Mouse (Mus musculus): ENCODE data around the gene Gm11037. TPM values are rescaled to one million over a fixed set of nuclear protein-coding genes. Genes with fewer than 3 reads are reported as not detected.
"Not testable (repeated sequence)": the region's sequence is repeated elsewhere in the genome, so short reads cannot be mapped to it uniquely, and the experiment has no call there.

The Gm11037 gene
- total RNA-seq (2018; cell fraction: chromatin; rRNA removed), result not detected
- not detected for total RNA-seq (2018; cell fraction: cytosol; rRNA removed)
- total RNA-seq (2018; cell fraction: nucleus; rRNA removed), result not detected
- not detected in 3 replicates for polyA plus RNA-seq (2018)

- Histone ChIP-seq H3K4me3 (ENCODE audit: inconsistent target) (no peak within 1 kb of the TSS), H3K79me2 (ENCODE audit: inconsistent target) (no peaks in the 10 kb centered on the region), H3K36me3 (ENCODE audit: inconsistent target) (no peaks in the 10 kb centered on the region), H3K27ac (no peak within 1 kb of the TSS)
- 98% methylated on average over 9 of the region's 9 CpGs for WGBS (ENCODE audit: missing documents)
These were observed at the start of gene Gm11037 for GRCm38 (mm10) chr2:131132930-131133547. Gm11037 (plus strand) TSS chr2:131133497.

- 89% methylated on average over 4 of the region's 4 CpGs for WGBS (ENCODE audit: missing documents)
- H3K36me3 ChIP-seq (ENCODE audit: inconsistent target), result peaks cover 53% of the 10 kb centered on the region
- H3K27ac ChIP-seq, result no peak overlapping the region
- H3K4me3 ChIP-seq (ENCODE audit: inconsistent target), result no peak overlapping the region
- peaks cover 49% of the 10 kb centered on the region for H3K79me2 ChIP-seq (ENCODE audit: inconsistent target)
These were observed 49.1 kb upstream of the Gm11037 start for GRCm38 (mm10) chr2:131084206-131084605.

GRCm38 (mm10) chr2:131086667-131087390 is 46.5 kb upstream of the Gm11037 start, which contains the start of gene Siglec1:
Siglec1 (minus strand) TSS chr2:131086765.
- H3K79me2 ChIP-seq (ENCODE audit: inconsistent target), result peaks cover 41% of the 10 kb centered on the region
- 46% methylated on average over 11 of the region's 11 CpGs for WGBS (ENCODE audit: missing documents)
- peak within 1 kb of the TSS; percentile 100 for H3K27ac ChIP-seq
- H3K36me3 ChIP-seq (ENCODE audit: inconsistent target), result peaks cover 30% of the 10 kb centered on the region; the same call in 1 of the 2 replicates
- peak within 1 kb of the TSS; percentile 33 for H3K4me3 ChIP-seq (ENCODE audit: inconsistent target)

- no peak overlapping the region for H3K4me3 ChIP-seq (ENCODE audit: inconsistent target)
- WGBS (ENCODE audit: missing documents), result 92% methylated on average over 3 of the region's 4 CpGs
- peak overlapping the region; percentile 100 for H3K27ac ChIP-seq
- H3K79me2 ChIP-seq (ENCODE audit: inconsistent target), result peaks cover 28% of the 10 kb centered on the region
- H3K36me3 ChIP-seq (ENCODE audit: inconsistent target), result peaks cover 13% of the 10 kb centered on the region; the same call in 1 of the 2 replicates
These were observed 44.7 kb upstream of the Gm11037 start for GRCm38 (mm10) chr2:131088581-131088980.

GRCm38 (mm10) chr2:131089634-131090033 is 43.7 kb upstream of the Gm11037 start:
- Histone ChIP-seq H3K36me3 (ENCODE audit: inconsistent target) (0 out of 2 replicates have a peak, but pooled peaks cover 4% of the 10 kb centered on the region), H3K4me3 (ENCODE audit: inconsistent target) (no peak overlapping the region), H3K79me2 (ENCODE audit: inconsistent target) (peaks cover 18% of the 10 kb centered on the region), H3K27ac (peak overlapping the region; percentile 100)
- WGBS (ENCODE audit: missing documents), result 20% methylated on average over 1 of the region's 1 CpGs

GRCm38 (mm10) chr2:131090852-131091251 is 42.4 kb upstream of the Gm11037 start:
- WGBS (ENCODE audit: missing documents), result 37% methylated on average over 3 of the region's 3 CpGs
- Histone ChIP-seq H3K4me3 (ENCODE audit: inconsistent target) (no peak overlapping the region), H3K79me2 (ENCODE audit: inconsistent target) (peaks cover 6% of the 10 kb centered on the region), H3K36me3 (ENCODE audit: inconsistent target) (no peaks in the 10 kb centered on the region), H3K27ac (peak overlapping the region; percentile 100)

GRCm38 (mm10) chr2:131093577-131093976 is 39.7 kb upstream of the Gm11037 start:
- Histone ChIP-seq H3K36me3 (ENCODE audit: inconsistent target) (no peaks in the 10 kb centered on the region), H3K4me3 (ENCODE audit: inconsistent target) (no peak overlapping the region), H3K79me2 (ENCODE audit: inconsistent target) (no peaks in the 10 kb centered on the region), H3K27ac (no peak overlapping the region)
- 99% methylated on average over 5 of the region's 5 CpGs for WGBS (ENCODE audit: missing documents)

- Histone ChIP-seq H3K4me3 (ENCODE audit: inconsistent target) (no peak overlapping the region), H3K79me2 (ENCODE audit: inconsistent target) (no peaks in the 10 kb centered on the region), H3K27ac (0 out of 2 replicates have a peak overlapping the region, but pooled peaks have one; percentile 74), H3K36me3 (ENCODE audit: inconsistent target) (no peaks in the 10 kb centered on the region)
- 0% methylated on average over 1 of the region's 1 CpGs for WGBS (ENCODE audit: missing documents)
These were observed 38.5 kb upstream of the Gm11037 start for GRCm38 (mm10) chr2:131094823-131095222.

GRCm38 (mm10) chr2:131096101-131096795 is 37.0 kb upstream of the Gm11037 start:
- H3K36me3 ChIP-seq (ENCODE audit: inconsistent target), result no peaks in the 10 kb centered on the region
- peak overlapping the region; percentile 8; the same call in 1 of the 2 replicates for H3K4me3 ChIP-seq (ENCODE audit: inconsistent target)
- no peaks in the 10 kb centered on the region for H3K79me2 ChIP-seq (ENCODE audit: inconsistent target)
- WGBS (ENCODE audit: missing documents), result 8% methylated on average over 9 of the region's 9 CpGs
- H3K27ac ChIP-seq, result peak overlapping the region; percentile 74

GRCm38 (mm10) chr2:131097087-131097486 is 36.2 kb upstream of the Gm11037 start:
- Histone ChIP-seq H3K4me3 (ENCODE audit: inconsistent target) (peak overlapping the region; percentile 8; the same call in 1 of the 2 replicates), H3K79me2 (ENCODE audit: inconsistent target) (no peaks in the 10 kb centered on the region), H3K27ac (peak overlapping the region; percentile 74), H3K36me3 (ENCODE audit: inconsistent target) (no peaks in the 10 kb centered on the region)
- WGBS (ENCODE audit: missing documents), result 59% methylated on average over 3 of the region's 4 CpGs

GRCm38 (mm10) chr2:131101530-131101929 is 31.8 kb upstream of the Gm11037 start:
- H3K4me3 ChIP-seq (ENCODE audit: inconsistent target), result no peak overlapping the region
- no peaks in the 10 kb centered on the region for H3K79me2 ChIP-seq (ENCODE audit: inconsistent target)
- 95% methylated on average over 2 of the region's 3 CpGs for WGBS (ENCODE audit: missing documents)
- no peak overlapping the region for H3K27ac ChIP-seq
- no peaks in the 10 kb centered on the region for H3K36me3 ChIP-seq (ENCODE audit: inconsistent target)

GRCm38 (mm10) chr2:131104021-131104420 is 29.3 kb upstream of the Gm11037 start:
- WGBS (ENCODE audit: missing documents), result 94% methylated on average over 4 of the region's 4 CpGs
- no peaks in the 10 kb centered on the region for H3K79me2 ChIP-seq (ENCODE audit: inconsistent target)
- no peak overlapping the region for H3K4me3 ChIP-seq (ENCODE audit: inconsistent target)

GRCm38 (mm10) chr2:131105061-131105460 is 28.2 kb upstream of the Gm11037 start:
- not testable (repeated sequence) for H3K79me2 ChIP-seq (ENCODE audit: inconsistent target); H3K4me3 ChIP-seq (ENCODE audit: inconsistent target); H3K27ac ChIP-seq; H3K36me3 ChIP-seq (ENCODE audit: inconsistent target)
- WGBS (ENCODE audit: missing documents), result 96% methylated on average over 4 of the region's 4 CpGs

More at GRCm38 (mm10) chr2:131104021-131104420, 29.3 kb upstream of the Gm11037 start:
- Histone ChIP-seq H3K36me3 (ENCODE audit: inconsistent target) (no peaks in the 10 kb centered on the region), H3K27ac (no peak overlapping the region)

- H3K79me2 ChIP-seq (ENCODE audit: inconsistent target), result no peaks in the 10 kb centered on the region
- WGBS (ENCODE audit: missing documents), result 72% methylated on average over 5 of the region's 5 CpGs
- H3K27ac ChIP-seq, result no peak overlapping the region
- H3K36me3 ChIP-seq (ENCODE audit: inconsistent target), result no peaks in the 10 kb centered on the region
- H3K4me3 ChIP-seq (ENCODE audit: inconsistent target), result no peak overlapping the region
These were observed 27.3 kb upstream of the Gm11037 start for GRCm38 (mm10) chr2:131105989-131106388.
